Mouse (Mus musculus) hindbrain, embryonic 12.5 days (tissue): ENCODE data around the gene Tenm2. TPM values are rescaled to one million over a fixed set of nuclear protein-coding genes. Genes with fewer than 3 reads are reported as not detected.

Experiments used
- ATAC-seq: fragments of 200-750 bp; cut with Nextera tagmentation; 2 replicates; pipeline ENCODE4 v1.8.0; 2017; ENCODE audit warnings: moderate TSS enrichment; ENCODE audit not compliant: low FRiP score
- H3K27ac ChIP-seq: fragments of 300-500 bp; sonication (generic); 2 replicates; pipeline ENCODE4 v1.5.1; 2016; ENCODE audit warnings: mild to moderate bottlenecking
- H3K27me3 ChIP-seq: fragments of 300-500 bp; sonication (generic); 2 replicates; pipeline ENCODE4 v1.6.1; 2016; ENCODE audit warnings: mild to moderate bottlenecking
- H3K36me3 ChIP-seq: fragments of 300-500 bp; sonication (generic); 2 replicates; pipeline ENCODE4 v1.6.1; 2016; ENCODE audit warnings: mild to moderate bottlenecking
- H3K4me1 ChIP-seq: fragments of 300-500 bp; sonication (generic); 2 replicates; pipeline ENCODE4 v1.6.1; 2016
- H3K4me2 ChIP-seq: fragments of 300-500 bp; sonication (generic); replicated peaks from 2 replicates; pipeline ENCODE4 v1.6.1; 2016; ENCODE audit warnings: mild to moderate bottlenecking
- H3K4me3 ChIP-seq: fragments of 300-500 bp; sonication (generic); 2 replicates; pipeline ENCODE4 v1.5.1; 2016; ENCODE audit warnings: mild to moderate bottlenecking
- H3K9ac ChIP-seq: fragments of 300-500 bp; sonication (generic); 2 replicates; pipeline ENCODE4 v1.6.1; 2016; ENCODE audit warnings: mild to moderate bottlenecking, moderate library complexity
- H3K9me3 ChIP-seq: fragments of 300-500 bp; sonication (generic); replicated peaks from 2 replicates; pipeline ENCODE4 v1.6.1; 2016; ENCODE audit warnings: mild to moderate bottlenecking
- WGBS: fragments of 180-500 bp; shearing (Covaris S2); methylation state at CpG from one replicate; pipeline ENCODE4 v1.1.7; 2016; 5-methylcytosine and 5-hydroxymethylcytosine counted together
- polyA plus RNA-seq: library from polyadenylated mRNA; unstranded; fragments of >200 nt; fragmentation: Nextera tagmentation; extraction: Ambion mirVana; gene quantifications from 2 replicates; pipeline ENCODE4 v1.2.1, GENCODE M21; 2016

Gene Tenm2
- polyA plus RNA-seq, 1 experiment from 2014 or later, result 16.6 TPM

DNA sequence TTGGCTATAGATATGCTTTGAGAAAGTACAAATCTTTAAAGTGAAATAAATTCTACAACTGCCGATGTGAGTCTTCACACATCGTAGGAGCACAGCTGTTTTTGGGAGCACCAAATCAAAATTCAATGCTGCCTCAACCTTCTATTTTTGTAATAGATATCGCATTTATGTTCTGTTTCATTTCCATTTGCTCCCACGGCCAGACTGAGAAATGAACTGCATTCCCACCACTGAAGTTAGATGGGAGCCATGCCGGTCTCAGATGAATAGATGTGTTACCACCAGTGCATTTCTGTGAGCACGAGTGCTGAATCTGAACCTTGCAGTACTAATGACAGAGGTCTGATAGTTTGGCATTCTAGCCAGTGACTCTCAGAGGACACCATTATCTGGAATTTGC, 58.3 kb downstream of the Tenm2 start:
- Histone ChIP-seq H3K4me3 (no peak overlapping the region), H3K4me1 (no peaks in the 10 kb centered on the region), H3K4me2 (no peak overlapping the region), H3K9me3 (no peaks in the 10 kb centered on the region), H3K27me3 (no peaks in the 10 kb centered on the region), H3K27ac (no peak overlapping the region), H3K9ac (no peak overlapping the region), H3K36me3 (no peaks in the 10 kb centered on the region)
- WGBS, result 90% methylated on average over 6 of the region's 6 CpGs
- ATAC-seq, result no peak

DNA sequence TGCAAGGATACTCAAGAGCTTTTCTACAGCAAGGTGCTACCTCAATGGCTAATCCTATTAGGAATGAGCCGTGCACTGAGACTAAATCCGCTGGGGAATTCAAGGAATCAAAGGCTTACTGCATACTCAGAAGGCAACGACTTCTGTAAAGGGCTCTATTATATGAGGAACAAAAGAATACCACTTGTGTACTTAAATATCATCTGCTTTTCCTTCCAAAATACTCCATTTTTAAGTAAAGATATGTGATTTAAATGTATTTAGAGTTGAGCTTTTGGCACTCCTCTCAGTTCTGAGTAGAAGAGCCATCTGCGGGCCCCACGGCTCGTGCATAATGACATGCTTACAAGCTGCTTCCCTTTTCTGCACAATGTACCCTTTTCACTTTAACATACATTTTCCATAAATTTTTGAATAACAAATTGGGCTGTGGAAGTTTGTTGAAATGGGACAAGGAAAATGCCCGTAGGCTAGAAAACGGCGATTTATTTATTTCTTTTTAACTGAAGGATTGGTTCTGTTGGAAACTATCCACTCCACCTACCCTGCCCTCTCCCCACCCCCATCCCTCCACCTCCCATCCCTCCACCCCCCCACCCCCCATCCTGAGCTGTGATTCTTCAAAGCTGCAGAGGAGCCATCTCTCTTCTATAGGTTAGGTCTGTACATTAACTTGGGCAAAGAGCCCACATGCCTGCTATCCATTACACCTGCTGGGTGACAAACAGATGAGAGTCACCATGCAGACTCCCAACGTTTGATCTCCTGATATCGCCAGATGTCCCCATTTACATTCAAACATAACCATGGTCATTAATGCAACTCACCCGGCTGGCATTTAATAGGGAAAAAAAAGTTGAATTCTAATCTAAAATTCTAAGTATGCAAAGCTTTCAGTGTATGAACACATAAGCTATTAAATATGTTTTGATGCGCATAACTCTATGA, 81.6 kb downstream of the Tenm2 start:
- H3K36me3 ChIP-seq, result no peaks in the 10 kb centered on the region
- no peaks in the 10 kb centered on the region for H3K27me3 ChIP-seq
- no peaks in the 10 kb centered on the region for H3K4me1 ChIP-seq
- 41% methylated on average over 13 of the region's 13 CpGs for WGBS
- H3K9me3 ChIP-seq, result no peaks in the 10 kb centered on the region
- no peak overlapping the region for H3K4me3 ChIP-seq
- ATAC-seq, result no peak; the same call in 1 of the 2 replicates
- H3K9ac ChIP-seq, result no peak overlapping the region
- no peak overlapping the region for H3K27ac ChIP-seq
- H3K4me2 ChIP-seq, result no peak overlapping the region

DNA sequence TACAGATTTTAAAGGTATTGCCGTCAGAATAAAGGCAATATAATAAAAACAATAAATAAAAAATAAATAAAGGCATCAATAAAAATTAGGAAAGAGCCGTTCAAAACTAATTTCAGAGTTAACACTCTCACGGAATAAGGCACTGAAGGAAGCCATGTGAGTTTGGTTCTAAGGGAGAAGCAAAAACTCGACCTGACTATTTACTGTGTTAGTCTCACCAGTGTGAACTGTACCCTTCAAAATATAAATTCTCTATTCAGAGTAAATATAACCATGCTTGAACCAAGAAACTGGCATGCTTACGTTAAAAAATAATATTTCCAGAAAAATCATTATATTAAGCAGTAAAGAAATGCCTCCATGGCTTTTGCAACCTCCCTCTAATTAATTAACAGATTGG, 82.4 kb downstream of the Tenm2 start:
- no peak for ATAC-seq
- 69% methylated on average over 5 of the region's 5 CpGs for WGBS
- no peak overlapping the region for H3K4me2 ChIP-seq
- H3K9ac ChIP-seq, result no peak overlapping the region
- H3K9me3 ChIP-seq, result no peaks in the 10 kb centered on the region
- no peaks in the 10 kb centered on the region for H3K36me3 ChIP-seq
- no peaks in the 10 kb centered on the region for H3K4me1 ChIP-seq
- H3K4me3 ChIP-seq, result no peak overlapping the region
- no peak overlapping the region for H3K27ac ChIP-seq
- no peaks in the 10 kb centered on the region for H3K27me3 ChIP-seq

DNA sequence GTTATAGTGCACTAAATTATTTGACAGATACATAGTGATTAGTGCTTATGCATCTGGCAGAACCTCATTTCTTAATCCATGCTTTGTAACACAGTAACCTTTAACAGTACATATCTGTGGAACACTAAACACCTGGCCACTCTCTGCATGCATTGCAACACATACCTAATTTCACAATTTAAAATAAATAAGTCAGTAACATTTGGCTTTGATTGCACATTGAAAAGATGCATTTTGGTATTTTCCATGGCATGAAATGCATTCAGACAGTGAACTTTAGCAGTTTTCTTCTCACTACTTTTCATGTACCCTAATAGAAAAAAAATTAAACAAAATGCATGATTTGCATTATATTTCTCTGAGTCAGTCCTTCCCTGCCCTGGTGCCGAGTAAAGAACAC, 85.8 kb downstream of the Tenm2 start:
- Histone ChIP-seq H3K4me3 (no peak overlapping the region), H3K27me3 (no peaks in the 10 kb centered on the region), H3K4me1 (no peaks in the 10 kb centered on the region), H3K4me2 (no peak overlapping the region), H3K27ac (no peak overlapping the region), H3K36me3 (no peaks in the 10 kb centered on the region), H3K9me3 (no peaks in the 10 kb centered on the region), H3K9ac (no peak overlapping the region)
- 76% methylated on average over 1 of the region's 1 CpGs for WGBS
- no peak for ATAC-seq

DNA sequence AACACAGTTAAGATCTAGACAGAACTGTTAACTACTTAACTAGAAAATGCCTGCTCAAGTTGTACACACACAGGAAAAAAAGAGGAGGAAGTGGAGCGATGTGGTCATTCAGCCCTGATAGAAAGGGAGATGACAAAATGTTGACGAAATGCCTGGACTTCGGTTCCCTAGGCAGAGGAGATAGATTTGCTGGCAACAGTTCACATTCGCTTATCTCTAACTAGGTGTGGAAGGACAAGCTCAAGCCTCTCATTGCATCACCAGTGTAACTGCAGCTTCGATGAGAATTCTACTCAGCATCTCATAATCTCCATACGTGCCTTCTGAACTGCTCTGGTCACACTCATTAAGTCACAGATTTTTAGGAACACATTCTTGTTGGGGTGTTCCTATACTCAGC, 91.8 kb downstream of the Tenm2 start:
- no peak for ATAC-seq
- H3K4me1 ChIP-seq, result no peaks in the 10 kb centered on the region
- no peak overlapping the region for H3K9ac ChIP-seq
- no peak overlapping the region for H3K4me3 ChIP-seq
- no peak overlapping the region for H3K4me2 ChIP-seq
- 76% methylated on average over 6 of the region's 6 CpGs for WGBS
- H3K9me3 ChIP-seq, result no peaks in the 10 kb centered on the region
- no peaks in the 10 kb centered on the region for H3K27me3 ChIP-seq
- no peak overlapping the region for H3K27ac ChIP-seq
- H3K36me3 ChIP-seq, result no peaks in the 10 kb centered on the region

GRCm38 (mm10) chr11:37143478-37143877, 92.3 kb downstream of the Tenm2 start:
- ATAC-seq, result no peak
- Histone ChIP-seq H3K27ac (no peak overlapping the region), H3K27me3 (no peaks in the 10 kb centered on the region), H3K9ac (no peak overlapping the region), H3K4me3 (no peak overlapping the region), H3K36me3 (no peaks in the 10 kb centered on the region), H3K4me2 (no peak overlapping the region), H3K9me3 (no peaks in the 10 kb centered on the region), H3K4me1 (no peaks in the 10 kb centered on the region)
- WGBS, result 84% methylated on average over 2 of the region's 2 CpGs

DNA sequence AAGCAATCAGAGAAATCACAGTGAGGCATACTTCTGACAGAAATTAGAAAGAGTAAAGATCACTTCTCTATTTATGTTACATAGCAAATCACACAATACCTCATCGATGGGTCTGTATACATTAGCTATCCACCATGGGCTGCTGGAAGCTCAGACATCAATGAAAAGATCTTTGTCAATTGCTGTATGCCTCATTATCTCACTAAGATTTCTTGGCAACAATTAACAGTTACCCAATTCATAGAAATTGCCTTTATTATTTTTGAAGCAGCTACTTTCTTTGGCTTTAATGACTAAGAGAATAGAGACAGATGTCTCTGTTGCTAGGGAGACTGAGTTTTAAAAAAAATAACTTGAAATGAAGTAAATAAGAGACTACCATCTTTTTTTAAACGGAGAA, 106.9 kb downstream of the Tenm2 start:
- H3K4me3 ChIP-seq, result no peak overlapping the region
- H3K9me3 ChIP-seq, result 0 out of 2 replicates have a peak, but pooled peaks cover 2% of the 10 kb centered on the region
- H3K4me2 ChIP-seq, result no peak overlapping the region
- WGBS, result 62% methylated on average over 2 of the region's 2 CpGs
- H3K27ac ChIP-seq, result no peak overlapping the region
- H3K4me1 ChIP-seq, result no peaks in the 10 kb centered on the region
- H3K9ac ChIP-seq, result no peak overlapping the region
- no peaks in the 10 kb centered on the region for H3K27me3 ChIP-seq
- no peak for ATAC-seq
- H3K36me3 ChIP-seq, result no peaks in the 10 kb centered on the region

DNA sequence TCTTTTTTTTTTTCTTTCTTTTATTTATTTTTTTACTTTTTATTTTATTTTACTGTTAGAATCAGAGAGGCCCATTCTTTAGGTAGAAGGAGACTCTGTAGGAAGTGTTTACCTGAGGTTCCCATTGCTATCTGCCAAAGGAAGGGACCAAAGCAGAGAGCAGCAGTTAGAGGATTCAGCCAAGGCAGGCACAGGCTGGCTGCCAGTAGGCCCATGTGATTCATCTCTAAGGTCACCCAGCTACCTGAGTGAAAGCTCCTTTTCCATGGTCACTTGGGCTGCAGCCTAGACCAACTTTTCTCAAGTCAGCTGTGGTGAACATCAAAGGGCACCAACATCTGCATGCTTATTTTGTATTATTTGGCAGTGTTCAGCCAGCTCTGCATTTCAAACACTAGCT, 117.7 kb downstream of the Tenm2 start:
- H3K4me2 ChIP-seq, result no peak overlapping the region
- no peak overlapping the region for H3K4me3 ChIP-seq
- H3K9me3 ChIP-seq, result no peaks in the 10 kb centered on the region
- no peaks in the 10 kb centered on the region for H3K27me3 ChIP-seq
- no peak overlapping the region for H3K9ac ChIP-seq
- H3K36me3 ChIP-seq, result no peaks in the 10 kb centered on the region
- no peaks in the 10 kb centered on the region for H3K4me1 ChIP-seq
- H3K27ac ChIP-seq, result no peak overlapping the region
- ATAC-seq, result no peak

DNA sequence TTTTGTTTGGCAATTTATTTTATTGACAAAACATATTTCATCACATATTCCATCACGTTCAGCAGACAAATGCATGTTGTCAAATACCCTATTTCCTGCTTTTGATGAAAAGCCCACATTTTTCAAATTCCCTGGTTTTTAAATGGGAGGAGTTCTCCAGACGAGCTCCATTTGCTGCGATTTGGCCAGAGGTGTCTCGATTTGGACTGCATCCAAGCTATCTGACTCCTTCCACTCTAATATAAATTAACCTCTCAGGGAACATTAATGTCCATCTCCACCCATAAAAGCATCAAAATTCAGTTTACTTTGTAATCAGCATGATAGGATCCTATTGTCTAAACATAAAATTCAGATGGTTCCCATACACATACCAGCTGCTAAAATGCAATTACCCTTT, 120.6 kb downstream of the Tenm2 start:
- no peaks in the 10 kb centered on the region for H3K27me3 ChIP-seq
- H3K9ac ChIP-seq, result no peak overlapping the region
- H3K27ac ChIP-seq, result no peak overlapping the region
- H3K36me3 ChIP-seq, result no peaks in the 10 kb centered on the region
- H3K9me3 ChIP-seq, result no peaks in the 10 kb centered on the region
- no peak overlapping the region for H3K4me3 ChIP-seq
- H3K4me1 ChIP-seq, result no peaks in the 10 kb centered on the region
- ATAC-seq, result no peak
- 63% methylated on average over 4 of the region's 4 CpGs for WGBS
- H3K4me2 ChIP-seq, result no peak overlapping the region

DNA sequence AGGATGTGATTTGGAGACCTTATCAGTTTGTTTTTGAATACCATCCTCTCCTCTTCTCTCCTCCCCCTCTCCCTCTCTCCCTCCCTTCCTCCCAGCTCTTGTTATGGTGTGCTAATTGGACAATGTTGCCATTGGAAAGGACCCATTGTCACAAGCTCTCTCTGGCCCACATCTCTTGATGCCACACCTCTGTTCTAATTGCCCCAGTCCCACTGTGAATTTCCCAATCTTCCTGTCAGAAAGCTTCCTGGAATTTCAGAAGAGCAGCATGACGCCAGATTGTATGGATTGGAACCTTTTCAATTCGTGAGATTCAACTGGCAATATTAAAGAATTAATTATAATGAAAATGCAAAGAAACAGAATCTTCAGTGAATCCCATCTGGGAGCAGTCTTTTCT, 128.7 kb downstream of the Tenm2 start:
- H3K9me3 ChIP-seq, result no peaks in the 10 kb centered on the region
- H3K4me2 ChIP-seq, result no peak overlapping the region
- no peak overlapping the region for H3K4me3 ChIP-seq
- no peak overlapping the region for H3K27ac ChIP-seq
- no peak for ATAC-seq
- H3K36me3 ChIP-seq, result no peaks in the 10 kb centered on the region
- 68% methylated on average over 2 of the region's 2 CpGs for WGBS
- H3K9ac ChIP-seq, result no peak overlapping the region
- H3K27me3 ChIP-seq, result no peaks in the 10 kb centered on the region
- H3K4me1 ChIP-seq, result 0 out of 2 replicates have a peak, but pooled peaks cover 2% of the 10 kb centered on the region

DNA sequence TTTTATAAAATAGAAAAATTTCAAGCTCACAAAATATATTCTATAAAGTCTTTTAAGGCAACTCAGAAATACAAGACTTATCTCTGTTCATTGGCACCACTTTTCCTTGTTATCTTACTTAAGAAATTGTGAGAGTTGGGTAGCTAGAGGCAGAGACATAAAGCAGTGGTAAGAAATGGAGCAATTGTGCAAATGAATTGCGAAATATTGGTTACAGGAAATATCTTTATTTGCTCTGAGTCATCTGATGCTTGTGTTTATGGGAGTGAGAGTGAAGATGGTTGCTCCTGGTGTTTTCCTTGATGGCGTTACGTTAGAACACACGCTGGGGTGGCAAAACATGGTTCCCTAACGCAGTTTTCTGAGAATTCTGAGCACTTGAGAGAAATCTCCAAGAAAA, 156.4 kb downstream of the Tenm2 start:
- Histone ChIP-seq H3K9ac (no peak overlapping the region), H3K4me3 (no peak overlapping the region), H3K4me2 (no peak overlapping the region), H3K4me1 (no peaks in the 10 kb centered on the region), H3K9me3 (no peaks in the 10 kb centered on the region), H3K27ac (no peak overlapping the region), H3K36me3 (no peaks in the 10 kb centered on the region), H3K27me3 (no peaks in the 10 kb centered on the region)
- ATAC-seq, result no peak
- 86% methylated on average over 5 of the region's 5 CpGs for WGBS

DNA sequence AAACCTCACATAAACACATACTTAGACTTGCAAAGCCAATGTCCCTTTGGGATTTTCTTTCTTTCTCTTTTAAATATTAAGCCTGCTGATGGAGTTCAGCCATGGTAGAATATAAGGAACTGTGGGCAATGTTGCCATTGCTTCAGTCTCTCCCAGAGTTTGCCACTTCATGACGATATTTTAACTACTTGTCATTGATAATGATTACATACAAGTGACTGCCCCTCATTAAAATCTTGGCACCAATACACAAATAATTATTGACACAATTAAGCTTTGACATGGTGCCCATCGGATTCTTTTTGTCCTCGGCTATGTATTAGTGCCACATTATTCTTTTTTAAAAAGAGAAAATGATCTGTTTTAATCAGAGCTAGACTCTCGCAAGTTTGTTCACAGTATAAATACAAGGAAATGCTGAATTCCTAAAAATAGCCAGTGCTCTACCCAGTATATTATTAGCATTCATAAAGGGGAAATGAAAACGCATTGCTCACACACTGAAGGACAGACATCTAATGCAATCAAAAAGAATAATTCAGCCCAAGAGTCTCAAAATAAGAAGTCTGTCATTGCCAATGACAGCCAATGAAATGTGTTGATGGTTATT, 158.7 kb downstream of the Tenm2 start:
- Histone ChIP-seq H3K36me3 (no peaks in the 10 kb centered on the region), H3K27ac (no peak overlapping the region), H3K4me1 (no peaks in the 10 kb centered on the region), H3K4me2 (no peak overlapping the region), H3K9me3 (no peaks in the 10 kb centered on the region), H3K9ac (no peak overlapping the region), H3K4me3 (no peak overlapping the region), H3K27me3 (no peaks in the 10 kb centered on the region)
- ATAC-seq, result no peak
- WGBS, result 80% methylated on average over 5 of the region's 5 CpGs

GRCm38 (mm10) chr11:37075349-37075748, 160.4 kb downstream of the Tenm2 start:
- no peak overlapping the region for H3K27ac ChIP-seq
- H3K36me3 ChIP-seq, result no peaks in the 10 kb centered on the region
- no peaks in the 10 kb centered on the region for H3K9me3 ChIP-seq
- no peaks in the 10 kb centered on the region for H3K27me3 ChIP-seq
- no peak overlapping the region for H3K9ac ChIP-seq
- 85% methylated on average over 10 of the region's 10 CpGs for WGBS
- no peak for ATAC-seq
- H3K4me2 ChIP-seq, result no peak overlapping the region
- H3K4me1 ChIP-seq, result no peaks in the 10 kb centered on the region
- no peak overlapping the region for H3K4me3 ChIP-seq
